Mouse (Mus musculus): ENCODE data around the gene Parm1. TPM values are rescaled to one million over a fixed set of nuclear protein-coding genes. Genes with fewer than 3 reads are reported as not detected.

Parm1 gene
- polyA plus RNA-seq, 1 experiment from 2014 or later, result 30.4 TPM

DNA sequence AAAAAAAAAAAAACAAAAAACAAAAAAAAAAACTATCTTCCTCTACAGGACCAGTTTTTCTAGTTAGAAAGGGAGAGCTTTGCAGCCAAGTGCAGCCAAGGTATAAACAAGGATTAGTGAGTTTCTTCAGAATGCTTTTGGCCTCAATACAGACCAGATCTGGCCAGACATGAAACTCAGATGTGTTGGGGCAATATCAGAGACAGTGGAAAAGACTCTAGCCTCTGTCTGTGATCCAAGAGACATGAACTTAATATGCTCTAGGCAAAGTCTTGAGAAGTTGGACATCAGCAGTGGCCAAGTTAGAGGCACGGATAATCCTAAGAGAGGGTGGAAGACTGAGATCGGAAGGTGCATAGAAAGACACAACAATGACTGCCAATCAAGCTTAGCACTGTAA lies 56.8 kb downstream of the Parm1 start:
- Histone ChIP-seq H3K4me1 (peaks cover 42% of the 10 kb centered on the region), H3K27me3 (replicated peaks) (no peaks in the 10 kb centered on the region), H3K9me3 (no peaks in the 10 kb centered on the region), H3K4me2 (no peak overlapping the region), H3K27ac (replicated peaks) (no peak overlapping the region), H3K4me3 (no peak overlapping the region), H3K36me3 (no peaks in the 10 kb centered on the region), H3K9ac (no peak overlapping the region)
- ATAC-seq (ENCODE audit: extremely low read depth, insufficient number of reproducible peaks, low FRiP score, low TSS enrichment), result no peak
- WGBS, result 84% methylated on average over 2 of the region's 2 CpGs

DNA sequence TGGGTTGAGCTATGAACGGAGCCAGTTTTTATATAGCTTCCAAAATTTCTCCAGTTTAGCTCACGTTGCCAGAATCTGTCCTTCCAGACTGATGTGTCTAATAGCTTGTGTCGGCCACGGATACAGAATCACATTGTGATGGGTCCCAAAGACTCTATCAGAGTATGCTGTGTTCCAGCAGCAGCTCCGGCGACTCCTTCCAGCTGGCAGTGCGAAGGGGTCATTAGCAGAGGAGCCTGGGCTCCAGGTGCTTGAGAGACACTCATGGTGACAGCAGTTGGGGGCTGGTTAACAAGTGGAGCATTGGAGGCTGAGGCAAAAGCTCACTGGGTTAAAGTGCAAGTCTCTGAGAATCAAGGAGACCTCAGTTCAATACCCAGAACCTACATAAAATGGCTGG lies 61.5 kb downstream of the Parm1 start:
- no peak overlapping the region for H3K27ac ChIP-seq (replicated peaks)
- no peak overlapping the region for H3K4me3 ChIP-seq
- H3K36me3 ChIP-seq, result no peaks in the 10 kb centered on the region
- ATAC-seq (ENCODE audit: extremely low read depth, insufficient number of reproducible peaks, low FRiP score, low TSS enrichment), result no peak
- no peaks in the 10 kb centered on the region for H3K9me3 ChIP-seq
- no peaks in the 10 kb centered on the region for H3K27me3 ChIP-seq (replicated peaks)
- H3K9ac ChIP-seq, result no peak overlapping the region
- peaks cover 66% of the 10 kb centered on the region for H3K4me1 ChIP-seq
- 65% methylated on average over 7 of the region's 7 CpGs for WGBS
- no peak overlapping the region for H3K4me2 ChIP-seq

DNA sequence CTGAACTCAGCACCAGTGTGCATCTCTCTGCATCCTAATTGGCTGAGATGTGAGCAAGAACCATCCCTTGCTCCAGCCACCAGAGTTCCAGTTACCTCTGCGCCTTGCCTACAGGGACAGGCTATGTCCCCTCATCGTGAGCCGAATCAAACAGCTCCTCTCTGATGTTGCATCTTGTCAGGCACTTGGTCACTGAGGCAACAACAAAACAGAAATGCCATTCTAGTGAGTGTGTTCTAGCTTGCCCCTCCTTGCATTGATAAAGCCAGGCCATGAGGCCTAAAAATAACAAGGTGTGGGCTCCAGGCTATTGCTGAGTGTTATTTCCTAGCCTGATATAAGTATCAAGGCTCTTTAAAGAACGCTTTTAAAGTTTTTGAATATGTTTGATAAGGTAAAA lies 64.4 kb downstream of the Parm1 start:
- Histone ChIP-seq H3K4me3 (no peak overlapping the region), H3K36me3 (no peaks in the 10 kb centered on the region), H3K9me3 (no peaks in the 10 kb centered on the region), H3K27ac (replicated peaks) (peak overlapping the region; percentile 79), H3K4me1 (peaks cover 55% of the 10 kb centered on the region), H3K4me2 (peak overlapping the region; percentile 16; the same call in 1 of the 2 replicates), H3K27me3 (replicated peaks) (no peaks in the 10 kb centered on the region), H3K9ac (no peak overlapping the region)
- ATAC-seq (ENCODE audit: extremely low read depth, insufficient number of reproducible peaks, low FRiP score, low TSS enrichment), result no peak
- WGBS, result 31% methylated on average over 4 of the region's 4 CpGs

DNA sequence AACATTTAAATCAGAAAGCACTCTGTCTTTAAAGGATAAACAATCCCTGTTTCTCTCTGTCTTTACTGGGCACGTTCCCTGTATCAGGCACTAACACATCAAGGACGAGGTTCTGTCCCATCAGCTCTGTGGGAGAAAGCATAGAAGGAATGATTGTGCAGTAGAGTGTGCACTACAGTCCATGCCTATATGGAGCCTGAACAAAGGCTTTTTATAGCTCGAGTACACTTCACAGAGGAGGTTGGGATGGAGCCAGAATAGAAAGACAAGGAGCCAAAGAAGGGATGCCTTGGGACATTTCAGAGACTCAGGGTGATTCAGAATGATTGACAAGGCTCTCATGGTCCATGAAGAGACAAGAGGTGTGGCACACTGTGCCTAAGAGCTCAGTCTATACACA lies 68.8 kb downstream of the Parm1 start:
- WGBS, result 27% methylated on average over 3 of the region's 3 CpGs
- no peaks in the 10 kb centered on the region for H3K36me3 ChIP-seq
- peaks cover 45% of the 10 kb centered on the region for H3K4me1 ChIP-seq
- ATAC-seq (ENCODE audit: extremely low read depth, insufficient number of reproducible peaks, low FRiP score, low TSS enrichment), result no peak
- peak overlapping the region; percentile 70 for H3K27ac ChIP-seq (replicated peaks)
- H3K4me3 ChIP-seq, result no peak overlapping the region
- H3K9ac ChIP-seq, result no peak overlapping the region
- H3K4me2 ChIP-seq, result no peak overlapping the region
- H3K9me3 ChIP-seq, result peaks cover 5% of the 10 kb centered on the region; the same call in 1 of the 2 replicates
- H3K27me3 ChIP-seq (replicated peaks), result no peaks in the 10 kb centered on the region

DNA sequence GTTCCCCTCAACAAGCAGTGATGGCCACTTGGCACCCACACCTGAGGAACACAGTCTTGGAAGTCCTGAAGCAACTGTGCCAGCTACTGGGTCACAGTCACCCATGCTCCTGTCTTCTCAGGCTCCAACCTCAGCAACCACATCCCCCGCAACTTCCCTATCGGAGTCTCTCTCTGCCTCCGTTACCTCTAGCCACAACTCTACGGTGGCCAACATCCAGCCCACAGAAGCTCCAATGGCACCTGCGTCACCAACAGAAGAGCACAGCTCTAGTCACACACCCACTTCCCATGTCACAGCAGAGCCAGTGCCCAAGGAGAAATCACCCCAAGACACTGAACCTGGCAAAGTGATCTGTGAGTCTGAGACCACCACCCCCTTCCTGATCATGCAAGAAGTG lies 76.7 kb downstream of the Parm1 start:
- Histone ChIP-seq H3K4me1 (peaks cover 16% of the 10 kb centered on the region; the same call in 1 of the 2 replicates), H3K9me3 (no peaks in the 10 kb centered on the region), H3K27ac (replicated peaks) (no peak overlapping the region), H3K9ac (no peak overlapping the region), H3K27me3 (replicated peaks) (no peaks in the 10 kb centered on the region), H3K4me2 (no peak overlapping the region), H3K36me3 (peaks cover 19% of the 10 kb centered on the region), H3K4me3 (no peak overlapping the region)
- no peak for ATAC-seq (ENCODE audit: extremely low read depth, insufficient number of reproducible peaks, low FRiP score, low TSS enrichment)
- 91% methylated on average over 5 of the region's 5 CpGs for WGBS

DNA sequence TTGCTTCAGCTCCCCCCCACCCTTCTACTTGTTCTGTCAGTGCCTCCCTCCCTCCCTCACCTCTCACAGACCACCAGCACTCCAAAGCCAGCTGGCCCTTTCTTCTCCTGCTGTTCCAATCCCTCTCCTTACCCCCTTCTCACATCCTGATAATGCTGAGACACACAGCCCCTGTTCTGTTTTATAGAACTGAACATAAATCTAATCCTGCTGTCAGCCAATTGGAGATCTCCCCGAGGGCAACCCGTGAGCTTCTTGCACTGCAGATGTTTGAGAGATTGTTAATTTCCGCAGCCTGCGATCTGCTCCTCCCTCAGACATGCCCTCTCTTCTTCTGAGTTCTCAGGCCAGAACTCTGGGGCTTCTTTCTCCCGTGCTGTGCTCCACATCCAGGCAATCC lies 79.8 kb downstream of the Parm1 start:
- no peak for ATAC-seq (ENCODE audit: extremely low read depth, insufficient number of reproducible peaks, low FRiP score, low TSS enrichment)

DNA sequence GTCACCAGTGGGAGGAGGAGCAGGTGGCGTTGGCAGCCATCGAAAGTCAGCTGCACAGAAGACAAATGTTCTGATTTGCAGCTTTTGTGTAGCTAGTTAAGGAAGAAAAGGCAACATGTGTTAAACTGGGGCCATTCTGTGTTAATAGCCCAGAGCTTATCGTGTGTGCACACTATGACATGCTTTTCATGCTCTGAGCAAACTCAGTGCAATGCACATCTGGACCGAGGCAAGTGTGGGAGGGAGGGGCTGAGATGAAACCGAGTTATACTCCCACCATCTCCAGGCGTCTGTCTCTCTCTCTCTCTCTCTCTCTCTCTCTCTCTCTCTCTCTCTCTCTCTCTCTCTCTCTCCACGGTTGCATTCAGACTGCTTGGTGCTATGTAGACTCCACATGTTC lies 82.4 kb downstream of the Parm1 start:
- H3K9ac ChIP-seq, result no peak overlapping the region
- H3K4me3 ChIP-seq, result no peak overlapping the region
- H3K4me2 ChIP-seq, result no peak overlapping the region
- peaks cover 16% of the 10 kb centered on the region for H3K36me3 ChIP-seq
- 61% methylated on average over 7 of the region's 7 CpGs for WGBS
- H3K27ac ChIP-seq (replicated peaks), result no peak overlapping the region
- peaks cover 13% of the 10 kb centered on the region for H3K4me1 ChIP-seq
- H3K27me3 ChIP-seq (replicated peaks), result no peaks in the 10 kb centered on the region
- no peaks in the 10 kb centered on the region for H3K9me3 ChIP-seq
- no peak for ATAC-seq (ENCODE audit: extremely low read depth, insufficient number of reproducible peaks, low FRiP score, low TSS enrichment)

More for the DNA sequence above, 79.8 kb downstream of the Parm1 start:
- Histone ChIP-seq H3K36me3 (peaks cover 26% of the 10 kb centered on the region), H3K27ac (replicated peaks) (no peak overlapping the region), H3K4me2 (no peak overlapping the region), H3K4me1 (peaks cover 16% of the 10 kb centered on the region; the same call in 1 of the 2 replicates), H3K27me3 (replicated peaks) (no peaks in the 10 kb centered on the region), H3K4me3 (no peak overlapping the region), H3K9me3 (no peaks in the 10 kb centered on the region), H3K9ac (no peak overlapping the region)
- 55% methylated on average over 5 of the region's 5 CpGs for WGBS

DNA sequence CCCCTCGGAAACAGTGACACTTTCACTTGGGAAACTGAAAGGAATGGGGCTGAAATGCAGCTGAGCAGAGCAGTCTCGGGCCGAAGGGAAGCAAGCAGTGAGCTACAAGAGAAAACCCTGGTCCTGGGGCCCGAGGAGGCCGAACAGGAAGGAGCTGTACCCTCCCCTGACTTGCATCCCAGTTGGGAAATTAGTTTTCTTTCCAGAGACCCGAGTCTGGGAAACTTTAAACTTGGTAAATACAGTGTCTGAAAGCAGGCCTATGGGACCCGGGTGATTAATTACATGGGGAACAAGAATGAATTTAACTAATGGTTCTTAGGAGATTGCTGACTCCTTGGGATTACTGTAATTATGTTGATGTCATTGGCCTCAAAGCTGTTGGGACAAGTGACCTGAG lies 85.9 kb downstream of the Parm1 start:
- H3K9me3 ChIP-seq, result no peaks in the 10 kb centered on the region
- WGBS, result 67% methylated on average over 7 of the region's 7 CpGs
- no peak overlapping the region for H3K9ac ChIP-seq
- no peaks in the 10 kb centered on the region for H3K27me3 ChIP-seq (replicated peaks)
- peaks cover 8% of the 10 kb centered on the region for H3K36me3 ChIP-seq
- no peak overlapping the region for H3K27ac ChIP-seq (replicated peaks)
- no peak for ATAC-seq (ENCODE audit: extremely low read depth, insufficient number of reproducible peaks, low FRiP score, low TSS enrichment)
- no peak overlapping the region for H3K4me2 ChIP-seq
- peaks cover 23% of the 10 kb centered on the region for H3K4me1 ChIP-seq
- no peak overlapping the region for H3K4me3 ChIP-seq

DNA sequence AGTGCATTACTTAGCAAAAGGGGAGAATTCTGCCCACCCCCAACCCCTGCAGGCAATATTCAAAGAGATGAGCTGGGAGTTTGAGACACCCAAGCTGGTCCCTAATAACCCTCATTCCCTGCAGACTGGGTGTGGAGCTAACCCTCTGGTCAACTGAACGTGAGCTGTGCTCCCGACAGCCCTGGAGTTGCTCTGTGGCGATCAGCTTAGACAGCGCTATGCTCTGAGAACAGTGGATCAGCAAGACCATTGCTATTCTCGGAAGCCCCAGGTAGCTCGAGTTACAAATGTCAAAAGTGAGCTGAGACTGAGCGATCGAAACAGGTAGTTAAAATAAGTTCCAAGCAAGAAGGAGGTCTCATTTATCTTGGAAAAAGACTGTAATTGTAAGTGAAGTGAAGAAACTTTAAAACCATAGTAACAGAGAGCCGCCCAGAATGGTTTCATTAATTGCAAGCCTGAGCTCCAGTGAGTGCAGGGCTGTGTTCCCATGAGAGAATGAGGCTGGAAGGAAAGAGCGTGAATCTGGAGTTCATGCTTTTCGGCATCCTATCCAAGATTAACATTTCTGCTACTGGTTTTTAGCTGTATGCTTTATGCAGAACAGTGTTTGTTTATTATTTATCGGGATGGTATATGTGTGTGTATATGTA lies 86.5 kb downstream of the Parm1 start:
- 56% methylated on average over 12 of the region's 12 CpGs for WGBS
- Histone ChIP-seq H3K27ac (replicated peaks) (no peak overlapping the region), H3K4me2 (no peak overlapping the region), H3K4me1 (peaks cover 24% of the 10 kb centered on the region), H3K36me3 (peaks cover 8% of the 10 kb centered on the region), H3K4me3 (no peak overlapping the region), H3K27me3 (replicated peaks) (no peaks in the 10 kb centered on the region), H3K9me3 (no peaks in the 10 kb centered on the region), H3K9ac (no peak overlapping the region)
- no peak for ATAC-seq (ENCODE audit: extremely low read depth, insufficient number of reproducible peaks, low FRiP score, low TSS enrichment)

DNA sequence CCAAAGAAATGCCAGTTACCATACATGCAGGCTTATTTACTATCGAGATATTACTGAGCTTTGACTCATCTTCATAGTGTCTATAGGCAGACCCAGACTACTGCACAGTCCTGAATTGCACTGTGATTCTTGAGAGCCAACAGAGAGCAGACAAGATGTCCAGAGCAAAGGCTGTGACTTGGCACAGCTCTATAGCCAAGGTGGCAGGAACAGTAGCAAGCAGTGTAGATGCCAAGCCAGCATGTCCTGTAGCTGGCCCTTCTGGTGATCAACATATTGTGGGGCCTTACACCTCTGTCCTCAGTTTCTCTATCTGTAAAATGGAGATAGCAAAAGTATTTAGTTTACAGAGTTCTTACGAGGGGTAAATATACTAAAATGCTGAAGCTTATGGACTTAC lies 89.8 kb downstream of the Parm1 start:
- Histone ChIP-seq H3K27me3 (replicated peaks) (no peaks in the 10 kb centered on the region), H3K4me1 (peaks cover 31% of the 10 kb centered on the region), H3K4me3 (no peak overlapping the region), H3K27ac (replicated peaks) (no peak overlapping the region), H3K9ac (no peak overlapping the region), H3K4me2 (no peak overlapping the region), H3K36me3 (no peaks in the 10 kb centered on the region), H3K9me3 (no peaks in the 10 kb centered on the region)
- 72% methylated on average over 2 of the region's 2 CpGs for WGBS
- no peak for ATAC-seq (ENCODE audit: extremely low read depth, insufficient number of reproducible peaks, low FRiP score, low TSS enrichment)

DNA sequence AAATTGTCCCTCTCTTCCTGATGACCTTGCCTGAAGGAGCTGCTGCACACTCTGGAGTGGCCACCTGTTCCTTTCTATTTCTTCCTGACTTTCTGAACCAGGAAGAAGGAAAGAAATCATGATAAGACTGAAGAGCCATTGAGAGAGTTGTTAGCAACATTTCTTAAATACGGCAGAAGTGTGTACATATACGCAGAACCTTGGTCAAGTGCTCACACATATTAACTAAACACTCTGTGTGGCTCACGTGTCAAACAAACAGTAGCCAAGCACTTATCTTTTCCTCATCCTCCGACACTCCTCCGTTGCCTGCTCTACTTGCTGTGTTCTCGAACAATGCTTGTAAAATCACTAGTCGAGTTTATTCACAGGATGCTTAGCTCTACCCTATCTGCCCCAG lies 90.4 kb downstream of the Parm1 start:
- WGBS, result 39% methylated on average over 7 of the region's 7 CpGs
- Histone ChIP-seq H3K9me3 (no peaks in the 10 kb centered on the region), H3K36me3 (peaks cover 3% of the 10 kb centered on the region; the same call in 1 of the 2 replicates), H3K27ac (replicated peaks) (no peak overlapping the region), H3K4me2 (no peak overlapping the region), H3K4me3 (no peak overlapping the region), H3K4me1 (peaks cover 31% of the 10 kb centered on the region), H3K27me3 (replicated peaks) (no peaks in the 10 kb centered on the region), H3K9ac (no peak overlapping the region)
- no peak for ATAC-seq (ENCODE audit: extremely low read depth, insufficient number of reproducible peaks, low FRiP score, low TSS enrichment)

DNA sequence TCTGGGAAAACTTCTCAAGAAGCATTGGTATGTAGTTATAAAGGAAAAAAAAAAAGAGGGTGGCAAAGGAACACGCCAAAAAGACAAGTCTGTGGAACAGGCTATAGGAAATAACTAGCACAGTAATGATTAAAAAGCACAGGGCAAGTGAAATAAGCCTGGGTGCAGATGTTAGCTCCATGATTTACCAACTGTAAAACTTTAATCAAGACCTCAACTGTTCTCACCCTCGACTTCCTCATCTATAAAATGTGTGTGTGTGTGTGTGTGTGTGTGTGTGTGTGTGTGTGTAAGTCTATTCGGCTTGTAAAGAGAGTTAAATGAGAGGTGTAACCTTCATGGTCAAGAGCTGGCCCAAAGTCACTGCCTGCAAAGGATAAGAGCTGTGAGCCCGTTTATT lies 91.6 kb downstream of the Parm1 start:
- no peaks in the 10 kb centered on the region for H3K27me3 ChIP-seq (replicated peaks)
- WGBS, result 92% methylated on average over 4 of the region's 4 CpGs
- H3K27ac ChIP-seq (replicated peaks), result no peak overlapping the region
- peaks cover 14% of the 10 kb centered on the region for H3K36me3 ChIP-seq
- H3K4me3 ChIP-seq, result no peak overlapping the region
- H3K4me2 ChIP-seq, result no peak overlapping the region
- no peak for ATAC-seq (ENCODE audit: extremely low read depth, insufficient number of reproducible peaks, low FRiP score, low TSS enrichment)
- no peak overlapping the region for H3K9ac ChIP-seq
- H3K9me3 ChIP-seq, result no peaks in the 10 kb centered on the region
- peaks cover 24% of the 10 kb centered on the region for H3K4me1 ChIP-seq

Data from heart, embryonic 13.5 days (tissue).